Comparison of ENCODE assay signal across 16 mouse cellular contexts in the genomic region with DNA sequence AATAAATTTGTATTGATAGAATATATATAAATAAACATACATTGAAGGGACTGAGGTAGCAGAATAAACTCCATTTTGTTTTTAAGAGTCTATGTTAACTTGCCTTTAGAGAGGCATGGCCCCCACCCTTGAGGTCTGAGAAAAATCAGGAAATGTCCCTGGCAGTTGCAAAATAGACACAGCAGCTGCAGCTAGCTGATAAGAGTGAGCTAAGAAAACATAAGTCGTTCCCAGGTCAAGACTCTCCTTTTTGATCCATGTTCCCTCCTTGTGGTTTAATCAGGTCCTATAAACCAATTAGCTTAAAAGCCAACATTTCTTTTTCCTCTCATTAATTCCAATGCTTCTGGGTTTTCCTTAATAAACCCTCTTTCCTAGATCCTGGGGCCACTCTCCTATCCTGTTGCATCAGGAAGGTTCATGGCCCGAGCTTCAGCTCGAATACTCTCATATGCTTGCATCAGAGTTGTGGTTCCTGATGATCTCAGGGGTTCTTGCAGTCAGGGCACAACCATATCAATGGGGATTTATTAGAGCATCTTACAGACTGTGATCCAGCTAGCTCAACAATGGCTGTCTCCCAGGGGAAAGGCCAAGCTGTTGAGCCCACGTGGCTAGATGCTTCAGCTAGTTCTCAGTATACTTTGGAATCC. TPM values are rescaled to one million over a fixed set of nuclear protein-coding genes. Genes with fewer than 3 reads are reported as not detected.
DNase-seq lines count a peak whose midpoint lies in the region; ATAC-seq and TF ChIP-seq lines count a peak whose summit lies in the region.
"Had no signal": no experiment of that assay in that cellular context is flagged by ENCODE, and none has a peak within 500 bp of the region (broad histone marks: within the 10 kb centered on the region; RNA-seq: fewer than 3 reads in every experiment).

No protein-coding gene starts in this region.

- H3K79me2 ChIP-seq in MEL (ENCODE audit: control insufficient read depth, insufficient read depth, low read length, poor library complexity) = no peaks in the 10 kb centered on the region

- no peak overlapping the region for H3K27ac ChIP-seq in heart, postnatal 0 days (ENCODE audit: low read depth)
- no peak overlapping the region for H3K27ac ChIP-seq in MEL (ENCODE audit: control insufficient read depth, low read depth, low read length)
- no peak overlapping the region for H3K27ac ChIP-seq in liver, embryonic 15.5 days (replicated peaks)
- H3K27ac ChIP-seq in forebrain, embryonic 14.5 days (ENCODE audit: low read depth, low read length) = no peak overlapping the region
- H3K27ac ChIP-seq: forebrain, embryonic 10.5 days; heart, adult 2 months; hindbrain, embryonic 12.5 days; midbrain, embryonic 10.5 days had no signal

- intact Hi-C loops in heart, postnatal 36 days (cut with DNase I) = no loop called here

- H3K4me3 ChIP-seq in heart, postnatal 0 days (ENCODE audit: low read depth, low read length) = no peak overlapping the region
- H3K4me3 ChIP-seq in MEL (ENCODE audit: control insufficient read depth in 1 of 2, insufficient read depth in 1 of 2, low read depth in 2 of 2, low read length in 2 of 2) = no peak overlapping the region
- no peak overlapping the region for H3K4me3 ChIP-seq in liver, embryonic 15.5 days (replicated peaks)
- H3K4me3 ChIP-seq in forebrain, embryonic 14.5 days (ENCODE audit: low read depth, low read length) = no peak overlapping the region
- H3K4me3 ChIP-seq: forebrain, embryonic 10.5 days; heart, adult 2 months; hindbrain, embryonic 12.5 days; midbrain, embryonic 10.5 days had no signal

- WGBS in heart, postnatal 0 days = 26% methylated on average over 4 of the region's 4 CpGs
- 19% methylated on average over 4 of the region's 4 CpGs for whole genome bisulfite sequencing in liver, embryonic 15.5 days (ENCODE audit: insufficient replicate concordance)
- 82% methylated on average over 4 of the region's 4 CpGs for WGBS in forebrain, embryonic 14.5 days

- H3K4me2 ChIP-seq in heart, postnatal 0 days (ENCODE audit: low read depth, low read length) = no peak overlapping the region
- H3K4me2 ChIP-seq in liver, embryonic 15.5 days = no peak overlapping the region
- no peak overlapping the region for H3K4me2 ChIP-seq in forebrain, embryonic 14.5 days (ENCODE audit: low read length)
- H3K4me2 ChIP-seq: hindbrain, embryonic 12.5 days had no signal

- H3K9me3 ChIP-seq in heart, postnatal 0 days (replicated peaks; ENCODE audit: control insufficient read depth, low read length) = no peaks in the 10 kb centered on the region
- no peaks in the 10 kb centered on the region for H3K9me3 ChIP-seq in MEL (replicated peaks; ENCODE audit: insufficient read depth, low read length)
- H3K9me3 ChIP-seq in liver, embryonic 15.5 days (replicated peaks) = no peaks in the 10 kb centered on the region
- H3K9me3 ChIP-seq in forebrain, embryonic 14.5 days (replicated peaks; ENCODE audit: control insufficient read depth, low read length) = no peaks in the 10 kb centered on the region
- H3K9me3 ChIP-seq: forebrain, embryonic 10.5 days; hindbrain, embryonic 12.5 days; midbrain, embryonic 10.5 days had no signal

- no peak for TF ChIP-seq RAD21 in MEL (IDR thresholded peaks at IDR 0.05; ENCODE audit: low read depth, low read length)

- DNase-seq in heart, postnatal 0 days (ENCODE audit: low spot score) = peak; percentile 32
- DNase-seq in heart, postnatal 36 days = no peak
- DNase-seq in MEL (ENCODE audit: low read depth, low spot score) = peak; percentile 83
- no peak for DNase-seq in ovary, postnatal 10 days (ENCODE audit: low spot score)
- no peak for DNase-seq in forebrain, embryonic 14.5 days (ENCODE audit: low spot score)
- no peak for DNase-seq in right cerebral cortex, adult 2 months (ENCODE audit: low spot score in 2 of 2)
- DNase-seq: adrenal gland, postnatal 10 days; cerebellum, adult 18-20 months; heart, adult 2 months; kidney, adult 9 months; thymus, postnatal 25 days had no signal

- TF ChIP-seq POLR2A in MEL (IDR thresholded peaks at IDR 0.05; ENCODE audit: control insufficient read depth in 1 of 2, insufficient read depth in 1 of 2, low read depth in 1 of 2, low read length in 2 of 2, poor library complexity in 1 of 2) = no peak

- no peaks in the 10 kb centered on the region for H3K36me3 ChIP-seq in heart, postnatal 0 days (replicated peaks; ENCODE audit: control insufficient read depth, insufficient read depth, low read length)
- peaks cover 0 to 10% of the 10 kb centered on the region in 2 experiments; a peak in 2 of 4 replicates for H3K36me3 ChIP-seq in MEL (ENCODE audit: control insufficient read depth in 1 of 2, insufficient read depth in 2 of 2, low read length in 2 of 2)
- no peaks in the 10 kb centered on the region for H3K36me3 ChIP-seq in liver, embryonic 15.5 days (replicated peaks)
- H3K36me3 ChIP-seq in forebrain, embryonic 14.5 days (ENCODE audit: control insufficient read depth, insufficient read depth, low read length) = 0 out of 2 replicates have a peak, but pooled peaks cover 4% of the 10 kb centered on the region
- H3K36me3 ChIP-seq: hindbrain, embryonic 12.5 days had no signal

- H3K27me3 ChIP-seq in heart, postnatal 0 days (ENCODE audit: control insufficient read depth, insufficient read depth, low read length) = no peaks in the 10 kb centered on the region
- H3K27me3 ChIP-seq in MEL (ENCODE audit: control insufficient read depth in 1 of 2, insufficient read depth in 2 of 2, low read length in 2 of 2) = no peaks in the 10 kb centered on the region
- no peaks in the 10 kb centered on the region for H3K27me3 ChIP-seq in liver, embryonic 15.5 days
- no peaks in the 10 kb centered on the region for H3K27me3 ChIP-seq in forebrain, embryonic 14.5 days (replicated peaks; ENCODE audit: control insufficient read depth, insufficient read depth, low read length)
- H3K27me3 ChIP-seq: hindbrain, embryonic 12.5 days had no signal

- no peak for TF ChIP-seq CTCF in heart, postnatal 0 days (IDR thresholded peaks at IDR 0.05; ENCODE audit: low read depth)
- no peak for TF ChIP-seq CTCF in MEL (IDR thresholded peaks at IDR 0.05 in 2 of 3, conservative IDR thresholded peaks at IDR 0.05 in 1 of 3; ENCODE audit: control insufficient read depth in 1 of 3, insufficient read depth in 1 of 3, low read depth in 2 of 3, low read length in 3 of 3, poor library complexity in 1 of 3, severe bottlenecking in 1 of 3)

- no peaks in the 10 kb centered on the region for H3K4me1 ChIP-seq in heart, postnatal 0 days (ENCODE audit: control insufficient read depth, insufficient read depth)
- H3K4me1 ChIP-seq in MEL (ENCODE audit: control insufficient read depth in 1 of 2, insufficient read depth in 2 of 2, low read length in 2 of 2) = peaks cover 0 to 8% of the 10 kb centered on the region in 2 experiments; a peak in 3 of 4 replicates
- H3K4me1 ChIP-seq in liver, embryonic 15.5 days (replicated peaks) = 0 out of 2 replicates have a peak, but pooled peaks cover 6% of the 10 kb centered on the region
- H3K4me1 ChIP-seq in forebrain, embryonic 14.5 days (ENCODE audit: control insufficient read depth, insufficient read depth, low read length) = no peaks in the 10 kb centered on the region
- H3K4me1 ChIP-seq: forebrain, embryonic 10.5 days; hindbrain, embryonic 12.5 days; midbrain, embryonic 10.5 days had no signal

- peak; percentile 24; the same call in 1 of the 2 replicates for ATAC-seq in heart, postnatal 0 days (ENCODE audit: insufficient read depth, low read depth)
- peak; percentile 57 for ATAC-seq in erythroblast, adult 5-6 weeks (replicated peaks; ENCODE audit: low FRiP score, poor library complexity, severe bottlenecking)
- ATAC-seq in liver, embryonic 15.5 days (ENCODE audit: insufficient read depth) = 0 out of 2 replicates have a peak, but pooled peaks have one; percentile 52
- ATAC-seq in forebrain, embryonic 14.5 days = no peak

- TF ChIP-seq EP300 in heart, postnatal 0 days (IDR thresholded peaks at IDR 0.05; ENCODE audit: low read depth) = no peak
- peak; percentile 90 to 92 for TF ChIP-seq EP300 in MEL (IDR thresholded peaks at IDR 0.05; ENCODE audit: low read depth in 1 of 2, low read length in 2 of 2)

- no peak overlapping the region for H3K9ac ChIP-seq in heart, postnatal 0 days (replicated peaks; ENCODE audit: low read depth, low read length)
- H3K9ac ChIP-seq in MEL (ENCODE audit: control insufficient read depth, low read depth, low read length, poor library complexity, severe bottlenecking) = no peak overlapping the region
- H3K9ac ChIP-seq in liver, embryonic 15.5 days = no peak overlapping the region
- no peak overlapping the region for H3K9ac ChIP-seq in forebrain, embryonic 14.5 days (ENCODE audit: low read length)
- H3K9ac ChIP-seq: hindbrain, embryonic 12.5 days had no signal

TF ChIP-seq in MEL, 35 proteins besides CTCF, POLR2A, EP300 and RAD21 (continues in another document):
- TF ChIP-seq ZNF384 (IDR thresholded peaks at IDR 0.05; ENCODE audit: low read depth, low read length) (no peak), CHD1 (IDR thresholded peaks at IDR 0.05; ENCODE audit: low read depth, low read length) (no peak), ETS1 (IDR thresholded peaks at IDR 0.05; ENCODE audit: low read depth, low read length) (peak; percentile 83)

RNA-seq across cellular contexts. Expression of gene Dnajb9, which starts 12.1 kb away (rescaled TPM):
- 12.4 and 23.3 TPM in 2 replicates for total RNA-seq in heart, postnatal 0 days (2014; rRNA removed; ENCODE audit: low replicate concordance)
- polyA plus RNA-seq in heart, postnatal 0 days (2015; fragmentation: Nextera tagmentation; extraction: Ambion mirVana) = 18.8 and 29.1 TPM in 2 replicates
- 10 to 100 TPM; 42.5 to 45.6 TPM for total RNA-seq in heart, postnatal 36 days (2021)
- 1.5 and 1.7 TPM in 2 replicates for total RNA-seq in MEL (2012; rRNA removed)
- 1 to 10 TPM in 1 of 2 experiments, not detected in 1; 3.1 TPM for polyA plus RNA-seq in MEL (2012; ENCODE audit: insufficient read depth in 1 of 2, insufficient read length in 2 of 2, low read depth in 1 of 2, low replicate concordance in 2 of 2, missing spikeins in 1 of 2)
- 26.3 and 30.9 TPM in 2 replicates for total RNA-seq in erythroblast, adult 5-6 weeks (2015; ENCODE audit: low replicate concordance)
- 9.6 and 11.9 TPM in 2 replicates for total RNA-seq in erythroblast, adult 5-6 weeks (2017; ENCODE audit: low replicate concordance)
- polyA plus RNA-seq in liver, embryonic 15.5 days (2015; fragmentation: Nextera tagmentation; extraction: Ambion mirVana) = 17.3 and 17.4 TPM in 2 replicates
- 36.3 and 39.2 TPM in 2 replicates for polyA plus RNA-seq in forebrain, embryonic 14.5 days (2014; fragmentation: Nextera tagmentation; extraction: Ambion mirVana)

RNA-seq across cellular contexts. Expression of gene Pnpla8, which starts 23.2 kb away (rescaled TPM):
- 50.2 and 55.4 TPM in 2 replicates for total RNA-seq in heart, postnatal 0 days (2014; rRNA removed; ENCODE audit: low replicate concordance)
- 82.9 and 92.3 TPM in 2 replicates for polyA plus RNA-seq in heart, postnatal 0 days (2015; fragmentation: Nextera tagmentation; extraction: Ambion mirVana)
- 100 to 1,000 TPM; 146 to 161 TPM for total RNA-seq in heart, postnatal 36 days (2021)
- 8.0 and 10.6 TPM in 2 replicates for total RNA-seq in MEL (2012; rRNA removed)
- polyA plus RNA-seq in MEL (2012; ENCODE audit: insufficient read depth in 1 of 2, insufficient read length in 2 of 2, low read depth in 1 of 2, low replicate concordance in 2 of 2, missing spikeins in 1 of 2) = 10 to 100 TPM in 1 of 2 experiments, not detected in 1; 15.9 TPM
- total RNA-seq in erythroblast, adult 5-6 weeks (2015; ENCODE audit: low replicate concordance) = 89.2 and 118 TPM in 2 replicates
- 97.7 and 114 TPM in 2 replicates for total RNA-seq in erythroblast, adult 5-6 weeks (2017; ENCODE audit: low replicate concordance)
- 26.0 and 28.0 TPM in 2 replicates for polyA plus RNA-seq in liver, embryonic 15.5 days (2015; fragmentation: Nextera tagmentation; extraction: Ambion mirVana)
- 133 and 158 TPM in 2 replicates for polyA plus RNA-seq in forebrain, embryonic 14.5 days (2014; fragmentation: Nextera tagmentation; extraction: Ambion mirVana)

Comparison
In these comparisons a context has a peak if more than half of its experiments do, and no peak if none do; other contexts are left out.
1. DNase-seq: peak in heart, postnatal 0 days (single experiment) and MEL (single experiment); none in heart, postnatal 36 days (0 of 2), ovary, postnatal 10 days (single experiment), forebrain, embryonic 14.5 days (single experiment) and right cerebral cortex, adult 2 months (0 of 2).